Mouse (Mus musculus) monocyte, adult 5-6 weeks (primary cell): ENCODE measurements around the gene Gata3. TPM values are rescaled to one million over a fixed set of nuclear protein-coding genes. Genes with fewer than 3 reads are reported as not detected.

Source experiments
- ATAC-seq: fragments of 153-309, 156-312 bp; replicated peaks from 2 replicates; pipeline ENCODE4 v1.8.0; 2017; ENCODE audit warnings: mild to moderate bottlenecking; ENCODE audit not compliant: low TSS enrichment, insufficient number of reproducible peaks, severe bottlenecking, poor library complexity, low FRiP score
- total RNA-seq: library from RNA; stranded (forward); fragments of 200-1000, 200-491, 200-594 nt; gene quantifications from 3 replicates; pipeline ENCODE4 v1.2.3, GENCODE M21; 2017

Gata3 gene
- total RNA-seq, 1 experiment from 2014 or later = 2.9 TPM

GRCm38 (mm10) chr2:9887636-9888035, 2.2 kb downstream of the Gata3 start:
- ATAC-seq = no peak

- ATAC-seq = no peak
These were observed 2.8 kb downstream of the Gata3 start for GRCm38 (mm10) chr2:9886921-9887610.

GRCm38 (mm10) chr2:9886031-9886430, 3.8 kb downstream of the Gata3 start:
- ATAC-seq = no peak

GRCm38 (mm10) chr2:9885217-9885770, 4.5 kb downstream of the Gata3 start:
- no peak for ATAC-seq

- ATAC-seq = no peak
These were observed 5.2 kb downstream of the Gata3 start for GRCm38 (mm10) chr2:9884533-9885216.

GRCm38 (mm10) chr2:9883803-9884532, 5.9 kb downstream of the Gata3 start:
- no peak for ATAC-seq

- no peak for ATAC-seq
These were observed 6.7 kb downstream of the Gata3 start for GRCm38 (mm10) chr2:9882926-9883802.

- ATAC-seq = no peak
These were observed 7.4 kb downstream of the Gata3 start for GRCm38 (mm10) chr2:9882371-9882925.

- no peak for ATAC-seq
These were observed 8.2 kb downstream of the Gata3 start for GRCm38 (mm10) chr2:9881611-9882023.

- no peak for ATAC-seq
These were observed 8.7 kb downstream of the Gata3 start, which contains the start of gene 4930412O13Rik for GRCm38 (mm10) chr2:9881051-9881591. 4930412O13Rik (plus strand) TSS chr2:9881252.

- no peak for ATAC-seq
These were observed 9.6 kb downstream of the Gata3 start for GRCm38 (mm10) chr2:9880271-9880670.

- peak; percentile 88 for ATAC-seq
These were observed 10.3 kb downstream of the Gata3 start for GRCm38 (mm10) chr2:9879493-9879892.

- no peak for ATAC-seq
These were observed 10.7 kb downstream of the Gata3 start for GRCm38 (mm10) chr2:9879092-9879491.

- ATAC-seq = no peak
These were observed 11.2 kb downstream of the Gata3 start for GRCm38 (mm10) chr2:9878564-9879081.

- ATAC-seq = no peak
These were observed 11.8 kb downstream of the Gata3 start for GRCm38 (mm10) chr2:9877966-9878563.

- 0 out of 2 replicates have a peak, but pooled peaks have one; percentile 11 for ATAC-seq
These were observed 12.5 kb downstream of the Gata3 start for GRCm38 (mm10) chr2:9877326-9877690.

GRCm38 (mm10) chr2:9876621-9877325, 13.1 kb downstream of the Gata3 start:
- ATAC-seq = no peak
